Mouse (Mus musculus): ENCODE measurements at regions not wholly inside any gene's neighbourhood (a gene's known extent, or its start where the extent isn't known, plus 50 kb on each side); places are given as distances from the start of the nearest gene placed in this dataset.

- DNase-seq, result no peak
These were observed 215.5 kb upstream of the Dynlrb2 start for GRCm38 (mm10) chr8:116289237-116289636.

GRCm38 (mm10) chr8:116283990-116284389 lies 220.8 kb upstream of the Dynlrb2 start:
- no peak for DNase-seq

- no peak for DNase-seq
These were observed 222.4 kb upstream of the Dynlrb2 start for GRCm38 (mm10) chr8:116282341-116282740.

GRCm38 (mm10) chr8:116275014-116275413 lies 229.8 kb upstream of the Dynlrb2 start:
- no peak for DNase-seq

GRCm38 (mm10) chr8:116271238-116271637 lies 233.5 kb upstream of the Dynlrb2 start:
- DNase-seq, result no peak

GRCm38 (mm10) chr8:116269393-116269792 lies 235.4 kb upstream of the Dynlrb2 start:
- no peak for DNase-seq

GRCm38 (mm10) chr8:116268685-116269084 lies 236.1 kb upstream of the Dynlrb2 start:
- no peak for DNase-seq

- DNase-seq, result peak; percentile 5 to 10
These were observed 236.6 kb upstream of the Dynlrb2 start for GRCm38 (mm10) chr8:116268161-116268560.

- no peak for DNase-seq
These were observed 237.8 kb upstream of the Dynlrb2 start for GRCm38 (mm10) chr8:116267021-116267420.

GRCm38 (mm10) chr8:116265591-116265990 lies 239.2 kb upstream of the Dynlrb2 start:
- no peak for DNase-seq

GRCm38 (mm10) chr8:116264078-116264477 lies 240.7 kb upstream of the Dynlrb2 start:
- DNase-seq, result no peak

GRCm38 (mm10) chr8:116261286-116261685 lies 243.5 kb upstream of the Dynlrb2 start:
- DNase-seq, result no peak

GRCm38 (mm10) chr8:116255398-116255797 lies 249.4 kb upstream of the Dynlrb2 start:
- no peak for DNase-seq

- no peak for DNase-seq
These were observed 252.1 kb upstream of the Dynlrb2 start for GRCm38 (mm10) chr8:116252455-116253216.

GRCm38 (mm10) chr8:116248398-116248797 lies 256.4 kb upstream of the Dynlrb2 start:
- no peak for DNase-seq

GRCm38 (mm10) chr8:116243493-116243892 lies 261.3 kb upstream of the Dynlrb2 start:
- DNase-seq, result no peak

GRCm38 (mm10) chr8:116242972-116243371 lies 261.8 kb upstream of the Dynlrb2 start:
- no peak for DNase-seq

GRCm38 (mm10) chr8:116241987-116242242 lies 262.9 kb upstream of the Dynlrb2 start:
- DNase-seq, result no peak

GRCm38 (mm10) chr8:116241146-116241986 lies 263.4 kb upstream of the Dynlrb2 start:
- DNase-seq, result no peak

GRCm38 (mm10) chr8:116238670-116239069 lies 266.1 kb upstream of the Dynlrb2 start:
- no peak for DNase-seq

- peak; percentile 17 to 24 for DNase-seq
These were observed 267.1 kb upstream of the Dynlrb2 start for GRCm38 (mm10) chr8:116237561-116238100.

GRCm38 (mm10) chr8:116229654-116230136 lies 275.1 kb upstream of the Dynlrb2 start:
- peak in 1 of 2 experiments; percentile 13 for DNase-seq

GRCm38 (mm10) chr8:116227003-116227402 lies 277.8 kb upstream of the Dynlrb2 start:
- DNase-seq, result no peak

GRCm38 (mm10) chr8:116223235-116223634 lies 281.5 kb upstream of the Dynlrb2 start:
- no peak for DNase-seq

Measured in lung, adult 18-20 months (tissue).